Comparison of ENCODE assay signal across 8 mouse cellular contexts in genomic region chr9:21149077-21149653, GRCm38 (mm10). TPM values are rescaled to one million over a fixed set of nuclear protein-coding genes. Genes with fewer than 3 reads are reported as not detected.
DNase-seq lines count a peak whose midpoint lies in the region; ATAC-seq and TF ChIP-seq lines count a peak whose summit lies in the region.

No protein-coding gene starts in this region.

- peak overlapping the region; percentile 78 for H3K9ac ChIP-seq in kidney, embryonic 16.5 days (replicated peaks; ENCODE audit: low read length)
- peak overlapping the region; percentile 77 for H3K9ac ChIP-seq in hindbrain, postnatal 0 days (replicated peaks; ENCODE audit: low read length)
- H3K9ac ChIP-seq in midbrain, postnatal 0 days (replicated peaks; ENCODE audit: low read length, poor library complexity, severe bottlenecking), result peak overlapping the region; percentile 74

- ATAC-seq in kidney, embryonic 16.5 days (ENCODE audit: low FRiP score, low TSS enrichment), result no peak
- no peak for ATAC-seq in hindbrain, postnatal 0 days
- no peak for ATAC-seq in midbrain, postnatal 0 days (ENCODE audit: low FRiP score)

- H3K4me2 ChIP-seq in kidney, embryonic 16.5 days (replicated peaks; ENCODE audit: low read depth, low read length), result peak overlapping the region; percentile 83
- H3K4me2 ChIP-seq in hindbrain, postnatal 0 days (ENCODE audit: low read depth, low read length), result peak overlapping the region; percentile 70
- H3K4me2 ChIP-seq in midbrain, postnatal 0 days (ENCODE audit: low read depth, low read length, poor library complexity, severe bottlenecking), result peak overlapping the region; percentile 86

- H3K27ac ChIP-seq in kidney, embryonic 16.5 days (ENCODE audit: low read length), result peak overlapping the region; percentile 41
- peak overlapping the region; percentile 93 for H3K27ac ChIP-seq in embryonic facial prominence, embryonic 10.5 days (replicated peaks)
- peak overlapping the region; percentile 80; the same call in 1 of the 2 replicates for H3K27ac ChIP-seq in hindbrain, postnatal 0 days
- peak overlapping the region; percentile 77; the same call in 1 of the 2 replicates for H3K27ac ChIP-seq in midbrain, postnatal 0 days (ENCODE audit: low read depth, low read length)

- no peak for DNase-seq in kidney, postnatal 10 days
- DNase-seq in embryonic facial prominence, embryonic 10.5 days (ENCODE audit: low spot score), result no peak
- no peak for DNase-seq in hindbrain, postnatal 0 days (ENCODE audit: low spot score)
- no peak for DNase-seq in midbrain, postnatal 0 days (ENCODE audit: low spot score)
- no peak for DNase-seq in adrenal gland, postnatal 4 days (ENCODE audit: low spot score in 2 of 2)
- no peak for DNase-seq in T-cell, adult 2 months (ENCODE audit: low spot score)
- no peak for DNase-seq in right cerebral cortex, postnatal 4 days

- H3K4me1 ChIP-seq in kidney, embryonic 16.5 days (ENCODE audit: insufficient read depth, low read length), result peaks cover 52% of the 10 kb centered on the region
- peaks cover 55% of the 10 kb centered on the region for H3K4me1 ChIP-seq in embryonic facial prominence, embryonic 10.5 days
- peaks cover 11% of the 10 kb centered on the region for H3K4me1 ChIP-seq in hindbrain, postnatal 0 days (ENCODE audit: insufficient read depth, low read length)
- H3K4me1 ChIP-seq in midbrain, postnatal 0 days (ENCODE audit: insufficient read depth, low read length), result peaks cover 13% of the 10 kb centered on the region; the same call in 1 of the 2 replicates

- 6% methylated on average over 8 of the region's 8 CpGs for WGBS in kidney, embryonic 16.5 days
- WGBS in embryonic facial prominence, embryonic 10.5 days, result 13% methylated on average over 8 of the region's 8 CpGs
- WGBS in hindbrain, postnatal 0 days, result 13% methylated on average over 8 of the region's 8 CpGs
- 14% methylated on average over 8 of the region's 8 CpGs for WGBS in midbrain, postnatal 0 days

- H3K36me3 ChIP-seq in kidney, embryonic 16.5 days (ENCODE audit: insufficient read depth, low read length), result peaks cover 13% of the 10 kb centered on the region
- peaks cover 42% of the 10 kb centered on the region for H3K36me3 ChIP-seq in embryonic facial prominence, embryonic 10.5 days (replicated peaks)
- H3K36me3 ChIP-seq in hindbrain, postnatal 0 days (ENCODE audit: insufficient read depth, low read length), result peaks cover 11% of the 10 kb centered on the region; the same call in 1 of the 2 replicates
- peaks cover 5% of the 10 kb centered on the region; the same call in 1 of the 2 replicates for H3K36me3 ChIP-seq in midbrain, postnatal 0 days (ENCODE audit: insufficient read depth, low read length)

- no peak for TF ChIP-seq CTCF in hindbrain, postnatal 0 days (IDR thresholded peaks at IDR 0.05; ENCODE audit: low read depth)
- TF ChIP-seq CTCF in midbrain, postnatal 0 days (IDR thresholded peaks at IDR 0.05), result no peak

- peak overlapping the region; percentile 74 for H3K4me3 ChIP-seq in kidney, embryonic 16.5 days (ENCODE audit: low read length)
- H3K4me3 ChIP-seq in embryonic facial prominence, embryonic 10.5 days, result peak overlapping the region; percentile 91
- peak overlapping the region; percentile 84 for H3K4me3 ChIP-seq in hindbrain, postnatal 0 days (ENCODE audit: low read length)
- H3K4me3 ChIP-seq in midbrain, postnatal 0 days (ENCODE audit: low read depth, low read length), result peak overlapping the region; percentile 77

- H3K27me3 ChIP-seq in kidney, embryonic 16.5 days (ENCODE audit: insufficient read depth, low read length), result no peaks in the 10 kb centered on the region
- H3K27me3 ChIP-seq in embryonic facial prominence, embryonic 10.5 days (replicated peaks; ENCODE audit: low read depth, poor library complexity, severe bottlenecking), result no peaks in the 10 kb centered on the region
- peaks cover 4% of the 10 kb centered on the region; the same call in 1 of the 2 replicates for H3K27me3 ChIP-seq in hindbrain, postnatal 0 days (ENCODE audit: insufficient read depth, low read length)
- H3K27me3 ChIP-seq in midbrain, postnatal 0 days (ENCODE audit: insufficient read depth, low read length), result peaks cover 4% of the 10 kb centered on the region; the same call in 1 of the 2 replicates

- no peaks in the 10 kb centered on the region for H3K9me3 ChIP-seq in kidney, embryonic 16.5 days (ENCODE audit: low read length)
- no peaks in the 10 kb centered on the region for H3K9me3 ChIP-seq in embryonic facial prominence, embryonic 10.5 days
- H3K9me3 ChIP-seq in hindbrain, postnatal 0 days (ENCODE audit: low read length), result no peaks in the 10 kb centered on the region
- H3K9me3 ChIP-seq in midbrain, postnatal 0 days (ENCODE audit: low read length), result no peaks in the 10 kb centered on the region

RNA-seq across cellular contexts. Expression of gene Cdc37, which starts 0.6 kb away (rescaled TPM):
- polyA plus RNA-seq in kidney, embryonic 16.5 days (2015; fragmentation: Nextera tagmentation; extraction: Ambion mirVana), result 359 and 386 TPM in 2 replicates
- polyA plus RNA-seq in embryonic facial prominence, embryonic 10.5 days (2016; fragmentation: Nextera tagmentation; extraction: Ambion mirVana), result 418 and 430 TPM in 2 replicates
- 20.1 and 21.4 TPM in 2 replicates for total RNA-seq in hindbrain, postnatal 0 days (2014; rRNA removed)
- polyA plus RNA-seq in hindbrain, postnatal 0 days (2015; fragmentation: Nextera tagmentation; extraction: Ambion mirVana), result 173 and 181 TPM in 2 replicates
- total RNA-seq in midbrain, postnatal 0 days (2014; rRNA removed), result 29.0 and 37.7 TPM in 2 replicates
- polyA plus RNA-seq in midbrain, postnatal 0 days (2015; fragmentation: Nextera tagmentation; extraction: Ambion mirVana), result 179 and 186 TPM in 2 replicates
- 100 to 1,000 TPM; 174 to 190 TPM for total RNA-seq in adrenal gland, postnatal 4 days (2021)

RNA-seq across cellular contexts. Expression of gene Pde4a, which starts 16.3 kb away (rescaled TPM):
- 14.3 and 15.3 TPM in 2 replicates for polyA plus RNA-seq in kidney, embryonic 16.5 days (2015; fragmentation: Nextera tagmentation; extraction: Ambion mirVana)
- 4.9 and 5.3 TPM in 2 replicates for polyA plus RNA-seq in embryonic facial prominence, embryonic 10.5 days (2016; fragmentation: Nextera tagmentation; extraction: Ambion mirVana)
- total RNA-seq in hindbrain, postnatal 0 days (2014; rRNA removed), result 41.3 and 45.0 TPM in 2 replicates
- polyA plus RNA-seq in hindbrain, postnatal 0 days (2015; fragmentation: Nextera tagmentation; extraction: Ambion mirVana), result 46.4 and 47.7 TPM in 2 replicates
- 40.7 and 46.5 TPM in 2 replicates for total RNA-seq in midbrain, postnatal 0 days (2014; rRNA removed)
- polyA plus RNA-seq in midbrain, postnatal 0 days (2015; fragmentation: Nextera tagmentation; extraction: Ambion mirVana), result 59.8 and 63.8 TPM in 2 replicates
- 10 to 100 TPM in 1 of 2 experiments, 1 to 10 TPM in 1; 9.7 to 10.6 TPM for total RNA-seq in adrenal gland, postnatal 4 days (2021)

RNA-seq across cellular contexts. Expression of gene Tyk2, which starts 18.1 kb away (rescaled TPM):
- 16.1 and 16.3 TPM in 2 replicates for polyA plus RNA-seq in kidney, embryonic 16.5 days (2015; fragmentation: Nextera tagmentation; extraction: Ambion mirVana)
- 14.8 and 16.1 TPM in 2 replicates for polyA plus RNA-seq in embryonic facial prominence, embryonic 10.5 days (2016; fragmentation: Nextera tagmentation; extraction: Ambion mirVana)
- total RNA-seq in hindbrain, postnatal 0 days (2014; rRNA removed), result 10.8 and 15.4 TPM in 2 replicates
- polyA plus RNA-seq in hindbrain, postnatal 0 days (2015; fragmentation: Nextera tagmentation; extraction: Ambion mirVana), result 5.7 and 6.2 TPM in 2 replicates
- total RNA-seq in midbrain, postnatal 0 days (2014; rRNA removed), result 9.8 and 9.9 TPM in 2 replicates
- 4.8 and 5.4 TPM in 2 replicates for polyA plus RNA-seq in midbrain, postnatal 0 days (2015; fragmentation: Nextera tagmentation; extraction: Ambion mirVana)
- 10 to 100 TPM; 18.9 to 19.2 TPM for total RNA-seq in adrenal gland, postnatal 4 days (2021)

RNA-seq across cellular contexts. Expression of gene Raver1, which starts 57.4 kb away (rescaled TPM):
- 66.8 and 78.7 TPM in 2 replicates for polyA plus RNA-seq in kidney, embryonic 16.5 days (2015; fragmentation: Nextera tagmentation; extraction: Ambion mirVana)
- polyA plus RNA-seq in embryonic facial prominence, embryonic 10.5 days (2016; fragmentation: Nextera tagmentation; extraction: Ambion mirVana), result 98.1 and 106 TPM in 2 replicates
- 43.2 and 51.9 TPM in 2 replicates for total RNA-seq in hindbrain, postnatal 0 days (2014; rRNA removed)
- polyA plus RNA-seq in hindbrain, postnatal 0 days (2015; fragmentation: Nextera tagmentation; extraction: Ambion mirVana), result 19.7 and 21.7 TPM in 2 replicates
- total RNA-seq in midbrain, postnatal 0 days (2014; rRNA removed), result 38.7 and 41.0 TPM in 2 replicates
- 20.2 and 20.7 TPM in 2 replicates for polyA plus RNA-seq in midbrain, postnatal 0 days (2015; fragmentation: Nextera tagmentation; extraction: Ambion mirVana)
- 10 to 100 TPM; 67.0 to 68.4 TPM for total RNA-seq in adrenal gland, postnatal 4 days (2021)

RNA-seq across cellular contexts. Expression of gene Gm38431, which starts 57.4 kb away (rescaled TPM):
- 2.1 and 3.7 TPM in 2 replicates for polyA plus RNA-seq in kidney, embryonic 16.5 days (2015; fragmentation: Nextera tagmentation; extraction: Ambion mirVana)
- 3.5 and 4.5 TPM in 2 replicates for polyA plus RNA-seq in embryonic facial prominence, embryonic 10.5 days (2016; fragmentation: Nextera tagmentation; extraction: Ambion mirVana)
- 0.11 and 2.7 TPM in 2 replicates for total RNA-seq in hindbrain, postnatal 0 days (2014; rRNA removed)
- polyA plus RNA-seq in hindbrain, postnatal 0 days (2015; fragmentation: Nextera tagmentation; extraction: Ambion mirVana), result 0.16 and 0.96 TPM in 2 replicates
- 2.1 and 5.8 TPM in 2 replicates for total RNA-seq in midbrain, postnatal 0 days (2014; rRNA removed)
- polyA plus RNA-seq in midbrain, postnatal 0 days (2015; fragmentation: Nextera tagmentation; extraction: Ambion mirVana), result 0.38 and 0.48 TPM in 2 replicates
- 1 to 10 TPM; 3.1 to 3.9 TPM for total RNA-seq in adrenal gland, postnatal 4 days (2021)

Comparison
In these comparisons a context has a peak if more than half of its experiments do, and no peak if none do; other contexts are left out.
1. H3K27ac ChIP-seq: peak in every context shown above with its lines; median percentile 93 in embryonic facial prominence, embryonic 10.5 days; 80 in hindbrain, postnatal 0 days; 77 in midbrain, postnatal 0 days; 41 in kidney, embryonic 16.5 days.